Mouse (Mus musculus) inflammation-experienced regulatory T-cells, adult 6 months (primary cell): ENCODE results near the gene Gsta4. TPM values are rescaled to one million over a fixed set of nuclear protein-coding genes. Genes with fewer than 3 reads are reported as not detected.
A peak's percentile ranks its signal among the peaks of the same experiment; 100 is the strongest.
"Not testable (repeated sequence)": the region's sequence is repeated elsewhere in the genome, so short reads cannot be mapped to it uniquely, and the experiment has no call there.

Source experiments
- ATAC-seq: one replicate; pipeline ENCODE4 v1.8.0; 2017
- polyA plus RNA-seq, 3 experiments: library from polyadenylated mRNA; unstranded; fragments of 100-300 nt; shearing (Covaris generic); gene quantifications; one replicate each; pipeline ENCODE4 v1.2.1; 2017

Gene Gsta4
- 10 to 100 TPM in 2 of 3 experiments, under 1 TPM in 1; 0.62 to 23.4 (median 19.3) TPM for polyA plus RNA-seq

DNA sequence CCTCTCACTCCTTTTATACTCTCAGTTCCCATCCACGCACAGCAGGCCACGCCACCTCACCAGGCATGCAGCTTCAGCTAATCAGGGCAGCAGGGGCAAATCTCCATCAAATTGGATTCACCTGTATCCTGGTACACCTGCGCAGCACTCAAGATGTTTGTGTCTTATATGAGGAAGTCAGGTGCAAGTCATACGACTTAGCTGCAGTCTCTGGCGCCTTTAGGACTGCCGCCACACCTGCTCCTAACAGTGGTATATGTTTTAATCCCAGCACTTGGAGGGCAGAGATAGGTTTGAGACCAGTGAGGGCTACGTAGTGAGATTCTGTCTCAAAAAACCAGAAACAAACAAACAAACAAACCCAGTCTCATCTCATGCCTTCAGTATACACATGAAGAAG, at the start of gene Gsta4:
Gene Gsta4, plus strand, starts transcription at position 301 of the 400 bp plus-strand sequence.
- ATAC-seq = not testable (repeated sequence)

DNA sequence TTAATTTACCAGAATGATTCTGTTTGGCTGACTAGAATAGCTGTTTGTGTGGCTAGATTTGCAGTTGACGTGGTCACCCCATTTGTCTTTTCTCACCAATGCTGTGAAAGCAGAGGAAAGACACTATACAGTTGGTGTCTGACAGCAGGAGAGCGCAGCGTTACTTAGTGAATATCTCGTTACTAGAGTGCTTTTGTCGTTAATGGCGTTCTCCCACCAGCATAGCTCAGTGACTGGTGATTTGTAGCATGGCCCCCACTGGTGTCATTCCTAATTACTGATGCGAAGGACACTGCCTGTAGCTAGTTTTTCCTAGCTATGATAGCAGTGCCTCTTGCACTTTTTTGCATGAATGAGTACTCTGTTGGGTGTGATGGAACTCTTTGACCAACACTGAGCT, 46.9 kb upstream of the Gsta4 start:
- no peak for ATAC-seq

DNA sequence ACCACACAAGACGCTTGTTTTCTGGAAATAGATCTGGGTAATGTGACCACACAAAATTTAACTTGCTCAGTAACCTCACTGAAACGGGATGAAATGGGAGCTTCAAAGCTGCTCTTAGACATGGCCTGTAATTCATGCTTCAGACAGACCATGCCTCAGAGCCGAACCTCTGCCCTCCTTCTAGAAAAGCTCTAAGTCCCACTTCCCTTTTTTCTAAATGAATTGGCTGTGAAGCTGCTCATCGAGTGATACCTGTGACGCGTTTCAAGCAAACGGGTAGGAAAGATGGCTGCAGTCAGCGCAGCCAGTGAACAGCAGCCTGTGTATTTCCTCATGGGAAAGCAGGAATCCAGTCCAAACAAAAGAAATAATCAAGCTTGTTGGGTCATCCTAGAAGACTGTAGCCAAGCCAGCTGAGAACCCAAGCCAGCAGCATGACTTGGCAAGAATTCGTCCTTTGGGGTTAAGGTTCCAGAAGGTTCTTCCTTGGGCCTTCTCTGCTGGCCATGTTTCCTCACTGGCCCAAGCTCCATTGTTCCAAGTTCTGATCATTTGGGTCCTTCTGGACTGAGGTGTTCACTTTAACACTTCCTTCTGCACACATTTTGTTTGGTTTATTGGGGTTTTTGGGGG, 44.4 kb upstream of the Gsta4 start:
- no peak for ATAC-seq

DNA sequence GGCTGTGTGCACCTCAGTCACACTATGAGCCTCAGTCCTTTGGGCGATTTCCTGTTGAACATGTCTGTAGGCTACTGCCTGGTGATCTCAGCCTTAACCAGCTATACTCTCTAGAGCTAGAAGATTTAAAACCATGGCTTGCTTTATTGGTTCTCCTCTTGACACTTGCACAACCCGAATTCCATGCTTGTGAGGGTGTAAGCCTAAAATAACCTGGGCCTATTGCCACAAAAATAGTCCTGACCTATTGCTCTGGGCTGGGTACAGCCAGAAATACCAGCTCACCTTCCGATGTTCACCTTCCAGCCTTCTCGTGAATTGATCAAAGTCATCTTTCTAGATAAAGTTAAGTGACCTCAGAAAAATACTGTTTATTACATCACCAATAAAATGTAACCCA, 43.1 kb upstream of the Gsta4 start:
- no peak for ATAC-seq

DNA sequence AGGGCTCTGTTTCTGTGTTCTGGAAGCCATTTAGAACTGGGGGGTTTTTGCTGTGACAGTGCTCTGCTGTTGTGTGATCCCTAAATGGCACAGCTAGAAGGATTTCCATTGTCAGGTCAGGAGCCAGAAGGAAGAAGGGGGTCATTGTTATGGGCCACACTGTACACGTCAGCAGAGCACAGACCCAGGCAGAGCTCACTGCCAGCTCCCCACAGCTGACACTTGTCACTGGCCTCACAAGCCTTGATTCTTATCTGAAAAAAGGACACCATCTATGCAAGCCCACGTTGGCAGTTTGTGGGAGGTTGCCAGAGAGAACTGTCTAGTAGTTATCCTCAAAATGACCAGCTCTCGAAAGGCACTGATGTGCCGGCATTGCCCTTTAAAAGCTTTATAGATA, 36.5 kb upstream of the Gsta4 start:
- no peak for ATAC-seq

DNA sequence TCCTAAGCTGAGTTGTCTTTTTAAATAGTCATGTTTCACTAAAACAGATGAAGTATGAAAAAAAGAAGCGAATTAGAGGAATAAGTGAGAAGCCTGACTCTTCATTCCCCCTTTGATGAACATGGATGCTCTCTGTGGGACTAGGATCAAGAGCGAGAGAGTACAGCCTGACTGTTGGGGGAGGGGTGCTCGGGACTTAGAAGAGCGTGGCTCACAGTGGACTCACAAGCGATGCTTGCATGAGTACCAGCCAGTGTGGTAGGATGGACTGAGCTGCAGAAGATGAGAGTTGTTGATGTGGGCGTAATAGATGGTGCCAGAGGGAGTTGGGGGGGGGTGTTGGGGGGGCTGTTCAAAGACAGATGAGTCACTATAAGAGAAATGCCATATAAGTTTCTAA, 35.9 kb upstream of the Gsta4 start:
- ATAC-seq = no peak

DNA sequence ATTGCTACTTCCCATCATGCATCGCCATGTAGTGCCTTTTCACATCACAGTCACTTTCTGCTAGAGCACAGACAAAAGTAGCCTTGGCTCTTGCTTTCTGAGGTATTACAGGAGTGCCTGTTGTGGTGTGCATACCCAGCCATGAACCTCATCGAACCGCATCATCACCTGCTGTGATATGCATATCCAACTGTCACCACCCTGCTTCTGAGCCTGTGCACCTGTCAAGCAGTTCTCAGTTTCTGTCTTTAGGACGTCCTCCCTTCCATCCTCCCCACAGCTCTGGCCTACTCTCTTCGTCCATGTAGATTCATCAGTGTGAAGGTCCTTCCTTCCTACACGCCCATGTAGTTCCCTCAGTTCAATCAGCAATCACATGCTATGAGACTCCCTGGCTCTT, 34.4 kb upstream of the Gsta4 start:
- ATAC-seq = no peak

DNA sequence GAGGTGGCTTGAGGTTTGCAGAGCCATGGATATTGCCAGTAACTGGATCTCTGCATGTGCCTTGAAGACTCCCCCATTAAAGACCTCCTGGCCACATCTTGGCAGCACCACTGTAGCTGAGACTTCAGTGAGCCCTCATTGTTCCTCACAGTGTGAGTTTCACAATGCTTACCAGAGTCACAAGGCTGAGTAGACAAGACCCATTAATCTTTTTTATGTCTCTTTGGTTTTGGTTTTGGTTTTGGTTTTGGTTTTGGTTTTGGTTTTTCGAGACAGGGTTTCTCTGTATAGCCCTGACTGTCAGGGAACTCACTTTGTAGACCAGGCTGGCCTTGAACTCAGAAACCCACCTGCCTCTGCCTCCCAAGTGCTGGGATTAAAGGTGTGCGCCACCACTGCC, 32.8 kb upstream of the Gsta4 start:
- ATAC-seq = peak; percentile 72

DNA sequence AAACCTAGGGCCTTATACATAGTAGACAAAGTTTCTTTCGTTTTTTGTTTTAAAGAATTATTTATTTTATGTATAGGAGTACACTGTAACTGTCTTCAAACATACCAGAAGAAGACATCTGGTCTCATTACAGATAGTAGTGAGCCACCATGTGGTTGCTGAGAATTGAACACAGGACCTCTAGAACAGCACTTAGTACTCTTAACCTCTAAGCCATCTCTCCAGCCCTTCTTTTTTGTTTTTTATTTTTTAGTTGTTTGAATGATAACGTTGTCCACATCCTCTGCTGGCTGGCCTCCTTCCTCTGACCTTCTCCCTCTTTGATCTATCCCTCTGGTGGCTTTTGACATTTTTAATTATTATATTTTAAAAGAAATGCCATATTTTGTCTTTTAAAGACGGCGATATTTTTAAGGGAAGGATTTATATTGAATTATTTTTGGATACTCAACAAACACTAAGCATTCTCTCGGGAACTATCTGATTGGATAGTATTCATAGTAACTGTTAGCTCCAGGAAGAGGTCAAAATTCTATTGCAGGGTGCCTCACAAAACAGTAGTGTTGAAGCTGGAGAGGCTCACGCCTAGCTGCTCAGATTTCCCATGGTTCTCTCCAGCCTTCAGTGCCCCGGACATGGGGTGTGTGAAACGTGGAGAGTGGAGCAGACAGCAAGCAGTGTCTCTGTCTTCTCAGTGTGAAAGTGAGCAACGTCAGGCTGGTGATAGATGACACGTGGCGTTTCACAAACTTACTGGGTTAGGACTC, 28.2 kb upstream of the Gsta4 start:
- ATAC-seq = no peak

DNA sequence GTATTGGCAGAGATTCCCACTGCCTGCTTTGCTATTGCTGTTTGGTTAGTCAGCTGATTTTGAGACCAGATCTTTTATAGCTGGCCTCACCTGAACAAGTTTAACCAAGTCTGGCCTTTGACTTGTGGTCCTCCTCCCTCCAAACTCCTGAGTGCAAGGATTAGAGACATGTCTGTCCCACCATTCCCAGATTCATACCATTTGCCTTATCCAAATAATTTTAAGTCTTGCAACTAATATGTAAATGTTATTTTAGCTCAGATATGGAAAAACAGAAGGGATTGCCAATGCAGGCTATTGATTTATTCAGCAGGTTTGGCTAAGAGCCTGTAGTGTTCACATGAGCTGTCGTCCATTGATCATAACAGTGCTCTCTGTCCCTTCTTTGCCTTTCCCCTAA, 25.4 kb upstream of the Gsta4 start:
- no peak for ATAC-seq

DNA sequence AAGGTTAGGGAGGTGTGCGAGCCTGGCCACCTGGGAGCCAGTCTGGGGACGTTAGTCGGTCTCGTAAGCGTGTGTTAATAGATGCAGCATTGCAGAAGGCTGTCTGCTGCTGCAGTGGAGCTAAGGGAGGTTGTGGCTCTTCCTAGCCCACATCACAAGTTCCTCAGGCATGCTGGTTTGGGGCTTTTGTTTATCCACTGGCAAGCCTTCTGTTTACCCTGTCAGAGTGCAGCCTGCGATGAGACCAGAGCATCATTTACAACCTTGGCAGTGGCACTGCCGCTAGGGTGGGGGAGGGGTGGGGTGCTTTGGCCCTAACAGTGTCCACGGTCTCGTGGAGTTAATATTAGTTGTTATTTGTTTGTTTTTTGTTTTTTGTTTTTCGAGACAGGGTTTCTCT, 19.3 kb upstream of the Gsta4 start:
- no peak for ATAC-seq

DNA sequence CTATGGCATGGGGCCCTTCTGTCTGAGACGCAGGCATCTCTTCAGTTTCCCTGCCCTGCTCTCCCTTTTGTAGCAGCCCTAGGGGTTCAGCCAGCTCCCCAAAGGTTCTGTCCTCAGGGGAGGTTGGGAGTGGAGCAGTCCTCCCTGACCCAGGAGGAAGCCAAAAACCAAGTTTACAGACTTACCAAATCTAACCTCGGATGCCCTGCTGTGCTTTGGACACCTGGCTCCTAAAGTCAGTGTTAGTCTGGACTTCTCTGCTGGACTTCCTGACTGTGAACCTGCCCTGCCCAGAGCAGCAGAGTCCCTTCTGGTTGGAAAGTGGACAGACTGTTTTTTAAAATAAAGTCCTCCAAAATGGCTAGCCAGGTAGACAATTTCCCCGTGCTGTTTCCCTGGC, 17.8 kb upstream of the Gsta4 start:
- ATAC-seq = no peak

DNA sequence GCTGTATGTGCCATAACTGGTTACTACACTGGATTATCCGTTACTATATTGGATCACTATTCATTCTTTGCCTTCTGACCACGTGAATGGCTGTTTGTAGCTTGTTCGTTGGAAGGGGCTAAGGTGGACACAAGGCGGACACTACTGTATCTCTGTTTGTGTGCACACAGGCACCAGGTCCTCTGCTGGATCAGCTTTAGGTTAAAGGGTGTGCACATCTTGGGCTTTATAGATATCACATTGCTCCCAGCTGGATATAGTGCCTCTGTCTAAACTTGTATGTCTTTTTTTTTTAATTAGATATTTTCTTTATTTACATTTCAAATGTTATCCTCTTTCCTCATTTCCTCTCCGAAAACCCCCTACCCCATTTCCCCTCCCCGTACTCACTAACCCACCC, 17.1 kb upstream of the Gsta4 start:
- no peak for ATAC-seq

DNA sequence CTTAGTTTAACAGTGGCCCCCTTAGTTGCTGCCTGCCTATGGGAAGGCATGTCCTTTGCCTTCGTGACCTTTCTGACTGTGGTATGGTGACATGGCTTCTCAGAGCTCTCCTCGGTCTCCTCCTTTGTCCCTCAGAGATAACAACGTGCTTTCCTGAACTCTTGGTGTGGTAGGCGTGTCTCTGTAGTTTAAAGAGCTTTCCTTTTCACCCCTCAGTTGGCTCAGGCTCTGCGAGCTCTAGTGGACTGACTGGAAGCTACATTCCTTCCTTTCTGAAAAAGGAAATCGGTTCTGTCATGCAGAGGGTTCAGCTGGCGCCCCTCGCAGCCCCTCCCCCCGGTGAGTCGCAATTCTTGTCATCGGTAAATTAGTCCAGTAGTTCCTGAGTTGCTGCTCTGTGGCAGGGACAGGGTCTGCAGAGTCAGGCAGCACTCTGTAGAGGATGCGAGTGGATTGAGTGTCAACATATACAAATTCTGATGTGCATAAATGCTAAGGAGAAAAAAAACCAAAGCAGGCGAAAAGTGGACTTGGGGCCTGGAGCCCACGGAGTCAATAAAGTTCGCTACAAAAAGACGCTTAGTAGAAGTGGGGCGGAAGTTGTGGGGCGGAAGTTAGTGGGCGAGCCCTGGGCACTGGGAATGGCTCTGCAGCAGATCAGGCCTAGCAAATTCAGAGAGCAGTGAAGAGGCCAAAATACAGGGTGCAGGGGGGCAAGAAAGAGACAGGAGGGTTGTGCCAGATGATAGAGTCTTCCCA, 15.7 kb upstream of the Gsta4 start:
- ATAC-seq = no peak

DNA sequence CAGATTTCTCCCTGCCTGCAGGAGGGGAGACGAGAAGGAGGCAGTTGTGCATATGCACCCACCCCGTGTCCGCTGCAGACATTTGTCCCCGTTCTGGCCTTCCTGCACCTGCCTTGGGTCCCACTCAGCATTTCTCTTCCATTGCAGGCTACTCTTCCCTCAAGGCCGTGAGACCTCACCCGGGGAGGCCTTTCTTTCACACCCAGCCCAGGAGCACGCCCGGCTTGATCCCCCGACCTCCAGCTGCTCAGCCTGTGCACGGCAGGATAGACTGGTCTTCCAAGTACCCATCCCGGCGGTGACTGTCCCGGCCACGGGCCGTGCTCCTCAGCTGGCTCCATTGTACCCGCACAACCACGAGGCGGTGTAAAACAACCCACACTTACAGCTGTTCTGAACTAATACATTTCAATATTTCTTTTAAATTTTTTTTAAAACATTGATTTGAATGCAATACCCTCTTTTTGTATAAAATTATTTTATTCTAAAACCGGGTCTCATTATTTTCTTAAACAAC, 15.1 kb upstream of the Gsta4 start:
- ATAC-seq = no peak

DNA sequence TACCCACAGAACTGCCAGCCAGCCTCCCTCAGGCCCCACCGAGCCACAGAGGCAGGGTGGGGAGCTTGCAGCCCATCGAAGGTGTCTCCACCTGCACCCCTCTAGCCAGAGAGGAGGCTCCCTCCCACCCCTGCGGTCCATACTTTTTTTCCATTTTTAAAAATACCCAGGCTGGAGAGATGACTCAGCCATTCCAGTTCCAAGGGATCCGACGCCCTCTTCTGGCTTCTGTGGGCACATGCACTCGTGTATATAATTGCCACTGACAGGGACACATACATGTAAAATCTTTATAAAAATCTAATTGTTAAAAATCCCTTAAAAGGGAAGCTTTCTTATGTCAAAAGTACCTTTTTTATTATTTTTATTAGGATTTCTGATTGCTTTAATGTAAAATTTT, 13.7 kb upstream of the Gsta4 start:
- no peak for ATAC-seq

DNA sequence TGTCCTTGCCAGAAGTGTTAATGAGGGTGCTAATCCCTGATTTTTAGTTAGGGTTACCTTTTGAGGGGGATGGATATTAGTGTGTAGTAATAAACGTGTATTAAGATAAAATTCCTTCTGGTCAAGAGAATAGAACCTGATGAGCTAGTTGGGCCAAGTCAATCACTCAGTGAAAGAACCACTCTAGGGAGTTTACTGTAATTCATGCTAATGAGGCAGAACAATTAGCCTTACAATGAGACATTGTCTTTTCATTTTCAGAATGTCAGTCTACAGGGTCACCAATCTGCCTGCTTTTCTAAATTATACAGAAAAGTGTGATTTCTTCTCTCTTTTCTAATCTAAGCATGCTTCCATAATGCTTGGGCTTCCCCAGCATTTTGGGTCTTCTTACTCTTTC, 8.6 kb upstream of the Gsta4 start:
- no peak for ATAC-seq

DNA sequence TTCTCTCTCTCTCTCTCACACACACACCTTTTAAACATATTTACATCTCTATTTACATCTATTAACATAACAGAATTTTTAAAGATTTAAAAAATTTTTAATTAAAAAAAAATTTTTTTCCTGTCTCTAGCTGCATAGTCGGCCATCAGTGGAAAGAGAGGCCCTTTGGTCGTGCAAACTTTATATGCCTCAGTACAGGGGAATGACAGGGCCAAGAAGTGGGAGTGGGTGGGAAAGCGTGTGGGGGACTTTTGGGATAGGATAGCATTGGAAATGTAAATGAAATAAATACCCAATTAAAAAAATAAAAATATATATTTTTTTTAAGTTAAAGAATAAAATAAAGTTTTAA, 7.7 kb upstream of the Gsta4 start:
- ATAC-seq = not testable (repeated sequence)

DNA sequence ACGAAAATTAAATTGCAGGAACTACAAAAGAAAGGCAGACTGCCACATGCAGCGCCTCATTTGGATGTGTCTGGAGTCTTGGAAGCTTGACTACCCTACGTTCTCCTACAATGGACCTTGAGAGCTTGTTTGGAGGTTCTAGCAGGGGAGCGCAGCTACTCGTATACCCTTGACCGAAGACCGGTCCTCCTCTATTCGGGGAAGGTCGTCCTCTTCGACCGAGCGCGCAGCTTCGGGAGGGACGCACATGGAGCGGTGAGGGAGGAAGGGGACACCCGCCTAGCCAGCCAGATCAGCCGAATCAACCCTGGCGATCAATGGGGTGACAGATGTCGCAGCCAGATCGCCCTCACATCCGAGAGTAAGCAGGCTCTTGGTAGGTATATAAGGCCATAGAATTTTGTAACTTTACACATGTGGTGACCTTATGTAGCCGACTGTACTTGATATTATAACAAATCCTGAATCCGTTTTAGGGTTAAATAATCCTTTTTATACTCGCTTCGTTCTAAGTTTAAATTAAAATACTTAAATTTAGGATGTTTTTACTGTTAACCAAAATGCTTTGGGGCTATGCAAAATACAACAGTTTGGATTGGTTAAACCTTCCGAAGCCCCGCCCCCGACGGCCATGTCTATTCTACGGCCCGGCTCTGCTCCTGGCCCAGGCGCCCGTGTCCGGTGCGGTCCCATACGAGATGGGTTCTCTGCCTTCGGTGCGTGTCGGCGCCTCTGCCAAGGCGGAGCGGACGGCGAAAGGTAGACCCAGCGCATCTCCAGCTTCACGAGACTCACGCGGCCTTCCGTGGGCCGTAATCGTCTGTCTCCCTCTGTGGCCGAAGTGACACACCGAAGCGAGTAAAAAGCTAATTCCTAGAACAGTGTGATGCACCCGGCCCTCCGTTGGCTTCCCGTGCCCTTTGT, 7.0 kb upstream of the Gsta4 start:
- peak; percentile 83 for ATAC-seq

DNA sequence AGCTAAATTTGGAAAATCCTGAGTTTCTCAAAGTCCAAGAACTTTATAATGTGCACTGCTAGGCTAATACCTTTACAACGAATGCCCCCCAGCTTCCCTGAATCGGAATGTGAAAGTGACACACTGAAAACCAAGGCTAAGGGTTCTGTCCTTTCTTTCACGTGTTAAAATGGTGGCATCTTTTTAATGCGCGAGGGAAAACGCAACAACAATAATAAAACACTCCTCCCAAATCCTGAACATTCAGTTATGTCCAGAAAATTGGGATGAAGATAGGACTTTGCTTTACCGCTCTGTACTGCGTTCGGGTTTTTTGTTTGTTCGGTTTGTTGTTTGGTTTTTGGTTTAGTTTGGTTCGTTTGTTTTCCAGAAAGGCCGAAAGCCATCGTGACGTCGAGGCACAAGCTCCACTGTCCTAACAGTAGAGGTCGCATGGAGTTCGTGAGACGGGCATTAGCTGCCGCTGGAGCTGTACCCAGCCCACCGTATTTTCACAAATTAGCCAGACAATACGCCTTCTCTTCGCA, 6.3 kb upstream of the Gsta4 start:
- peak; percentile 16 for ATAC-seq

DNA sequence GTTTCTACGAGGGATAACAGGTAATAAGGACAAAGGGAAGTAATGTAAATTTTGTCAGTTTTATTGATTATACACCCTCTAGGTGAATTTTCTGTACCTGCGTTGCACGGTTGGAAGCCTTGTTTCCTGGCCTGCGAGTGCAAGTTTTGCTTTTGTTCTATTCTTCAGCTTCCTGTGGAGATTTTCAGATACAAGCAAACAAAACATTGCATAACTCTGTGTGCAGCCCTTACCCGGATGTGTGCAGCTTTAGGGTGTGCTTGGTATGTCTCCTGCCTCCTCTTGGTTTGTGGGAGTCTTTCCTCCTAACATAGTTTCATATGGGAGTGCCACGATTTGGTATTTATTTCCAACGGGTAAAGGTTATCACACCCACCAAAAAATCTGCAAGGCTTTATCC, 5.7 kb upstream of the Gsta4 start:
- peak; percentile 57 for ATAC-seq

DNA sequence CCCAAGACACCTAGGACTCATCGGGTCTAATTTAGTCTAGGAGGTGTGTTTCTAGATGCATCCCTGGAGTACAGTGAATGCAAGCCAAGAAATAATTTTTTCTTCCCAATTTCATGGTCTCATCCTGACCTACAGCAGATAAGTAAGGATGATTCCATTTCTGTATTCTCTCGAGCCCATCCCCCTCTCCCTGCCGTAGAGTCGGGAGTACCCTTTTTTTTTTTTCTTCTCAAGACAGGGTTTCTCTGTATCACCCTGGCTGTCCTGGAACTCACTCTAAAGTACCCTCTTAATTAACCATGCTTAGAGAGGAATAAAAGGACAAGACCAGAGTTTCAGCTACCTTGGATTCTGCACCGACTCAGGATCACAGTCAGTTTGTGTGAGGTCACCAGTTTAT, 4.4 kb upstream of the Gsta4 start:
- no peak for ATAC-seq
